Mouse (Mus musculus) spleen, embryonic (tissue): ENCODE measurements around the gene Prkce.

ENCODE experiments used
- CTCF ChIA-PET: fragments of 350-600 bp; sonication (Branson Sonifier 250); formaldehyde crosslinking; loops from one replicate; lab custom pipeline; 2022; lab: Charles Lee

The Prkce gene

GRCm38 (mm10) chr17:86656369-86656768 lies 488.8 kb downstream of the Prkce start:
- CTCF ChIA-PET = no interaction called here

- CTCF ChIA-PET = no interaction called here
Measured at GRCm38 (mm10) chr17:86662301-86662700, 494.7 kb downstream of the Prkce start.

GRCm38 (mm10) chr17:86663471-86663870 lies 495.9 kb downstream of the Prkce start:
- CTCF ChIA-PET = no interaction called here

- CTCF ChIA-PET = interaction anchor here (0.6 kb wide), 1 partner anchor 445 kb away, joined by 3 read pairs; no protein-coding TSS in a partner anchor
Measured at GRCm38 (mm10) chr17:86667836-86668600, 500.4 kb downstream of the Prkce start.

GRCm38 (mm10) chr17:86669641-86670373 lies 502.2 kb downstream of the Prkce start:
- CTCF ChIA-PET = no interaction called here

GRCm38 (mm10) chr17:86670731-86671130 lies 503.1 kb downstream of the Prkce start:
- CTCF ChIA-PET = no interaction called here

GRCm38 (mm10) chr17:86674971-86675370 lies 507.4 kb downstream of the Prkce start:
- CTCF ChIA-PET = no interaction called here

- CTCF ChIA-PET = no interaction called here
Measured at GRCm38 (mm10) chr17:86676336-86676735, 508.8 kb downstream of the Prkce start.

GRCm38 (mm10) chr17:86676909-86677308 lies 509.3 kb downstream of the Prkce start:
- CTCF ChIA-PET = no interaction called here

- CTCF ChIA-PET = no interaction called here
Measured at GRCm38 (mm10) chr17:86685263-86685662, 517.7 kb downstream of the Prkce start.

GRCm38 (mm10) chr17:86687021-86687420 lies 519.4 kb downstream of the Prkce start:
- CTCF ChIA-PET = no interaction called here

GRCm38 (mm10) chr17:86690871-86691390 lies 523.3 kb downstream of the Prkce start:
- CTCF ChIA-PET = no interaction called here

GRCm38 (mm10) chr17:86697751-86698150 lies 530.2 kb downstream of the Prkce start:
- CTCF ChIA-PET = no interaction called here

GRCm38 (mm10) chr17:86703336-86703735 lies 535.8 kb downstream of the Prkce start:
- CTCF ChIA-PET = no interaction called here

GRCm38 (mm10) chr17:86705236-86705635 lies 537.7 kb downstream of the Prkce start:
- CTCF ChIA-PET = no interaction called here

- CTCF ChIA-PET = no interaction called here
Measured at GRCm38 (mm10) chr17:86706467-86706866, 538.9 kb downstream of the Prkce start.
